Mouse (Mus musculus) neural tube, embryonic 10.5 days (tissue): ENCODE data around the gene Rsrc2.
"Not testable (repeated sequence)": the region's sequence is repeated elsewhere in the genome, so short reads cannot be mapped to it uniquely, and the experiment has no call there.

Source experiments
- DNase-seq: peaks from one replicate; pipeline ENCODE4 v3.0.0-alpha.2; 2017; ENCODE audit warnings: low spot score; ENCODE audit errors: extremely low spot score

Rsrc2 gene

GRCm38 (mm10) chr5:123749065-123750064 is at the start of gene Rsrc2, which contains the start of gene Kntc1:
Gene Rsrc2 (minus strand): TSS chr5:123749414.
Gene Kntc1 (plus strand): TSS chr5:123749716.
- DNase-seq = peak; percentile 97

- DNase-seq = no peak
Measured at GRCm38 (mm10) chr5:123793081-123793480, 43.9 kb upstream of the Rsrc2 start.

- no peak for DNase-seq
Measured at GRCm38 (mm10) chr5:123788976-123789375, 39.8 kb upstream of the Rsrc2 start.

- DNase-seq = no peak
Measured at GRCm38 (mm10) chr5:123781864-123782263, 32.6 kb upstream of the Rsrc2 start.

- DNase-seq = no peak
Measured at GRCm38 (mm10) chr5:123780716-123781115, 31.5 kb upstream of the Rsrc2 start.

GRCm38 (mm10) chr5:123773441-123773840 is 24.2 kb upstream of the Rsrc2 start:
- no peak for DNase-seq

- not testable (repeated sequence) for DNase-seq
Measured at GRCm38 (mm10) chr5:123766455-123766854, 17.2 kb upstream of the Rsrc2 start.

- no peak for DNase-seq
Measured at GRCm38 (mm10) chr5:123765506-123765905, 16.3 kb upstream of the Rsrc2 start.

- DNase-seq = no peak
Measured at GRCm38 (mm10) chr5:123748339-123749064, 712 bp downstream of the Rsrc2 start.

GRCm38 (mm10) chr5:123747604-123748003 is 1.6 kb downstream of the Rsrc2 start:
- no peak for DNase-seq

GRCm38 (mm10) chr5:123746253-123746652 is 3.0 kb downstream of the Rsrc2 start:
- no peak for DNase-seq

GRCm38 (mm10) chr5:123744358-123744757 is 4.9 kb downstream of the Rsrc2 start:
- no peak for DNase-seq

- no peak for DNase-seq
Measured at GRCm38 (mm10) chr5:123730981-123731380, 18.2 kb downstream of the Rsrc2 start.

- DNase-seq = not testable (repeated sequence)
Measured at GRCm38 (mm10) chr5:123723816-123724215, 25.4 kb downstream of the Rsrc2 start.

- peak; percentile 96 for DNase-seq
Measured at GRCm38 (mm10) chr5:123720328-123721311, 28.6 kb downstream of the Rsrc2 start, which contains the start of gene Zcchc8. Gene Zcchc8 (minus strand): TSS chr5:123721100.

- DNase-seq = no peak
Measured at GRCm38 (mm10) chr5:123714622-123715021, 34.6 kb downstream of the Rsrc2 start.

- no peak for DNase-seq
Measured at GRCm38 (mm10) chr5:123713782-123714181, 35.4 kb downstream of the Rsrc2 start.

GRCm38 (mm10) chr5:123709571-123709970 is 39.6 kb downstream of the Rsrc2 start:
- no peak for DNase-seq

GRCm38 (mm10) chr5:123708598-123708997 is 40.6 kb downstream of the Rsrc2 start:
- no peak for DNase-seq

GRCm38 (mm10) chr5:123700625-123701024 is 48.6 kb downstream of the Rsrc2 start:
- DNase-seq = no peak

- DNase-seq = peak; percentile 70
Measured at GRCm38 (mm10) chr5:123699198-123699597, 50.0 kb downstream of the Rsrc2 start.
